In genomic region chr10:117632394-117632793, GRCm38 (mm10) we compare ENCODE assay signal across 16 mouse cellular contexts.
"Had no signal": no experiment of that assay in that cellular context is flagged by ENCODE, and none has a peak within 500 bp of the region (broad histone marks: within the 10 kb centered on the region; RNA-seq: fewer than 3 reads in every experiment).

No protein-coding gene starts in this region.

- H3K9me3 ChIP-seq: neural tube, embryonic 12.5 days; neural tube, embryonic 13.5 days; neural tube, embryonic 15.5 days; stomach, embryonic 15.5 days had no signal

- H3K27ac ChIP-seq: neural tube, embryonic 12.5 days; neural tube, embryonic 13.5 days; neural tube, embryonic 15.5 days; stomach, embryonic 15.5 days; stomach, postnatal 0 days had no signal

- H3K4me3 ChIP-seq: neural tube, embryonic 12.5 days; neural tube, embryonic 13.5 days; neural tube, embryonic 15.5 days; stomach, embryonic 15.5 days had no signal

- H3K4me1 ChIP-seq: stomach, embryonic 15.5 days had no signal

- DNase-seq: retina, postnatal 1 day; right cerebral cortex, adult 18-20 months; right cerebral cortex, postnatal 14 days; right cerebral cortex, postnatal 25 days; right cerebral cortex, postnatal 4 days; spleen, adult 18-20 months; thymus, adult 2 months; thymus, postnatal 14 days; thymus, postnatal 25 days; thymus, postnatal 36 days; thymus, postnatal 4 days had no signal

- H3K4me2 ChIP-seq: neural tube, embryonic 12.5 days; neural tube, embryonic 13.5 days; neural tube, embryonic 15.5 days had no signal

- H3K9ac ChIP-seq: neural tube, embryonic 12.5 days; neural tube, embryonic 13.5 days; neural tube, embryonic 15.5 days; stomach, embryonic 15.5 days had no signal

- H3K36me3 ChIP-seq: neural tube, embryonic 12.5 days; neural tube, embryonic 13.5 days; neural tube, embryonic 15.5 days; stomach, embryonic 15.5 days had no signal
